Mouse (Mus musculus): ENCODE results near the gene Abl1. TPM values are rescaled to one million over a fixed set of nuclear protein-coding genes. Genes with fewer than 3 reads are reported as not detected.

Gene Abl1
- polyA plus RNA-seq, 1 experiment from 2014 or later, result 43.1 TPM

DNA sequence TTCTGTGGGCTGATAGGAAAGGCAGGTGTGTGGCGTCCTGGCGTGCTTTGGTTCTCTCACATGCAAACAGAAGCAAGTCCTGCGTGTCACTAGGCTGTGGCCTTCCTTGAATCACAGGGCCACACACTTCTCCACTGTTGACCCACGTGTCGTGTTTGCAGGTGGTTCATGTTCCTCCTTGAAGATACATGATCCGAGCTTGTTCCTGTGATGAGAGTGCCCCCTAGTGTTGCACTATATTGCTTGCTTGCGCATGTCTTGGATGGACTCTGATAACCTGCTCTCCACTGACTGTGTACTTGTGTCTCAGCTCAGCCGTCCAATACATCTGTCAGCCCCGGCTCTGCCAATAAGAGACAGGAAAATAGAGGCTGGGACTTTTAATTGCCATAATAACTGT lies 96.9 kb downstream of the Abl1 start:
- no peak for DNase-seq (ENCODE audit: low spot score)
- no peak overlapping the region for H3K4me3 ChIP-seq
- H3K36me3 ChIP-seq, result peaks cover 99% of the 10 kb centered on the region
- 49% methylated on average over 9 of the region's 9 CpGs for WGBS
- H3K9me3 ChIP-seq, result no peaks in the 10 kb centered on the region
- no peaks in the 10 kb centered on the region for H3K4me1 ChIP-seq
- no peaks in the 10 kb centered on the region for H3K27me3 ChIP-seq (ENCODE audit: insufficient read depth, poor library complexity, severe bottlenecking)
- no peak overlapping the region for H3K27ac ChIP-seq

DNA sequence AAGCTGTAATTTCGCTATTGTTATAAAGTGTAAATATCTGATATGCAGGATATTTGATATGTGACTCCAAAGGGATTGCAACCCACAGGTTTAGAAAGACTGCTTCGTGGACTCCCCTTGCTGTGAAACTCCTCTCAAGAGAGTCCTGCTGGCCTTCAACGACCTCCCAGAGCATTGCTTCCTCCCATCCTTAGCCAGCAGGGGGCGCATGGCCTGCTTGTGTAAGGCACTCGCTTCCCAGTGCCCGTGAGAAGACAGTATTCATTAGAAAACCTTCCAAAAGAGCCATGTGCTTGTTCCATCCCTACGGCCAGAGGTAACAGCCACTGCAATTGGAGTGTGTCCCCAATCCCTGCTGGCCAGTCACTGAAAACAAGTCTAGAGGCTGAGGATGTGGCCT lies 98.9 kb downstream of the Abl1 start:
- WGBS, result 28% methylated on average over 7 of the region's 7 CpGs
- peaks cover 99% of the 10 kb centered on the region for H3K36me3 ChIP-seq
- H3K4me3 ChIP-seq, result no peak overlapping the region
- no peaks in the 10 kb centered on the region for H3K9me3 ChIP-seq
- no peaks in the 10 kb centered on the region for H3K4me1 ChIP-seq
- H3K27me3 ChIP-seq (ENCODE audit: insufficient read depth, poor library complexity, severe bottlenecking), result no peaks in the 10 kb centered on the region
- H3K27ac ChIP-seq, result no peak overlapping the region
- DNase-seq (ENCODE audit: low spot score), result no peak

DNA sequence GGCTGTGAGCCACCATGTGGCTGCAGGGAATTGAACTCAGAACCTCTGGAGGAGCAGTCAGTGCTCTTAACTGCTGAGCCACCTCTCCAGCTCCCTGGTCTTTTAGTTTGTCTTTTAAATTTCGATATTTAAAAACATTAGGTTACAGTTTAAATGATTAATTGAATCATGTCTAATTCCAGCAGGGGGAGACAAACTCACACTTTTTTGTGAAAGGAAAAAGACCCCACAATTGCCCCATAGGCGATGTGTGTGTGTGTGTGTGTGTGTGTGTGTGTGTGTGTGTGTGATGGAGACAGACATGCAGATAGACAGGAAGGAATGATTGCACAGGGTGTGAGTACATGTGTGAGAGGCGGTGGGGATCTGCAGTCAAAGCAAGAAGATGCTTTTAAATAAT lies 100.1 kb downstream of the Abl1 start:
- Histone ChIP-seq H3K9me3 (no peaks in the 10 kb centered on the region), H3K4me1 (no peaks in the 10 kb centered on the region), H3K36me3 (peaks cover 99% of the 10 kb centered on the region), H3K27ac (no peak overlapping the region), H3K27me3 (ENCODE audit: insufficient read depth, poor library complexity, severe bottlenecking) (no peaks in the 10 kb centered on the region), H3K4me3 (no peak overlapping the region)
- 80% methylated on average over 3 of the region's 3 CpGs for WGBS
- no peak for DNase-seq (ENCODE audit: low spot score)

DNA sequence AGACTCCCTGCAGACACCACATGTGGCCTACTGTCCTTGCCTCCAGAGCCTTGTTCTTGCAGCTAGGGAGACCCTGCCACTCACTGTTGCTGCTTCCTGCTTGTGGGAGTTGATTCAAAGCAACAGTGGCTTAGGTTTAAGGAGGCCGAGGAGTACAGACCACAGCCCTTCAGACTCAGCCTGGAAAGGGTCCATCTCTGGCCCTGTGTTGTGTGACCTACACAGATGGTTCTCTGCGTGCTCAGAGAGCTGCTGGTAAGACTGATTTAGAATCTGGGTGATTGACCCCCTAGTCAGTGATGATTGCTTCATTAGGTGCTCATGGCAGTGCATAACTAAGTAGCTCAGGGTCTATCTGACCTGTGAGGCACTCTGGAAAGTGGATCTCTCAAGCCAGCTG lies 101.0 kb downstream of the Abl1 start:
- H3K9me3 ChIP-seq, result no peaks in the 10 kb centered on the region
- no peak overlapping the region for H3K4me3 ChIP-seq
- no peaks in the 10 kb centered on the region for H3K4me1 ChIP-seq
- no peaks in the 10 kb centered on the region for H3K27me3 ChIP-seq (ENCODE audit: insufficient read depth, poor library complexity, severe bottlenecking)
- H3K27ac ChIP-seq, result no peak overlapping the region
- peaks cover 99% of the 10 kb centered on the region for H3K36me3 ChIP-seq
- DNase-seq (ENCODE audit: low spot score), result no peak
- 85% methylated on average over 2 of the region's 2 CpGs for WGBS

DNA sequence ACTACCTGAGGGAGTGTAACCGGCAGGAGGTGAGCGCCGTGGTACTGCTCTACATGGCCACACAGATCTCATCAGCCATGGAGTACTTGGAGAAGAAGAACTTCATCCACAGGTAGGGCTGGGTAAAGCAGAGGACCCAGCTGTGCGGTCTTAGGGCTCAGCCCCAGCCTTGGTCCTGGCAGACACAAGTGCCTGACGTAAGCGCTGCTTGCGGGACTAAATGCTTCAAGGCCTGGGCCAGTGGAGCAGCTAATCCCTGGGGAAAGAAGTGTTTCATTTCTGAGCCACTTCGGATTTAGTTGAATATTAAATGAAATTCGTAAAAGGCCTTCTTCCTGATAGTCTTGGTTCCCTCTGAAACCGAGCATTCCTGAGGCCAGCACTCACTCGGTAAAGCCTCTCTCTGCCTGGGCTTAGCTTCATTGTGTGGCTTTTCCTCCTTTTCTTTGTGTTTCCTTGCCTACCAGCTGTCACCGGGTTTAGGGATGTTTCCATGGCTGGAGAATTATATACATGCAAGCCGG lies 102.6 kb downstream of the Abl1 start:
- Histone ChIP-seq H3K4me1 (no peaks in the 10 kb centered on the region), H3K4me3 (no peak overlapping the region), H3K27ac (no peak overlapping the region), H3K36me3 (peaks cover 99% of the 10 kb centered on the region), H3K9me3 (no peaks in the 10 kb centered on the region), H3K27me3 (ENCODE audit: insufficient read depth, poor library complexity, severe bottlenecking) (no peaks in the 10 kb centered on the region)
- DNase-seq (ENCODE audit: low spot score), result no peak
- WGBS, result 88% methylated on average over 13 of the region's 13 CpGs

DNA sequence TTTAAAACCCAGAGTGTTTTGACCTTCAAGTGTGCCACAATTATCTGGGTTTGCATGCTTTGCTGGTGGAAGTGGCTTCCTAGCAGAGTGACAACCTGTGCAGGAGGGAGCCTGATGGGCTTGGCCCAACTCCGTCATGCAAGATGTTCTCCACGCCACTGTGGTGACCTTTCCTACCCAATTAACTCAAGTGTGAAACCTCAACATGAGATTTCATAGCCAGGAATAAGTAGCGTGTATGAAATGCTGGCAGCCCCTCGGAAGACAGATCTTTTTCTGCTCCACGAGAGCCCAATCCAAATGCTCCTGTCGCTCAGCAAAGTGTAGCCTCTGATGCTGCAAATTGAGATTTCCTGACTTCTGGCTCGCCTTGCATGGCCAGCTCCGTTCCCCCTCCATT lies 103.1 kb downstream of the Abl1 start:
- Histone ChIP-seq H3K27ac (no peak overlapping the region), H3K27me3 (ENCODE audit: insufficient read depth, poor library complexity, severe bottlenecking) (no peaks in the 10 kb centered on the region), H3K36me3 (peaks cover 99% of the 10 kb centered on the region), H3K4me3 (no peak overlapping the region), H3K4me1 (no peaks in the 10 kb centered on the region), H3K9me3 (no peaks in the 10 kb centered on the region)
- DNase-seq (ENCODE audit: low spot score), result no peak
- WGBS, result 90% methylated on average over 8 of the region's 8 CpGs

DNA sequence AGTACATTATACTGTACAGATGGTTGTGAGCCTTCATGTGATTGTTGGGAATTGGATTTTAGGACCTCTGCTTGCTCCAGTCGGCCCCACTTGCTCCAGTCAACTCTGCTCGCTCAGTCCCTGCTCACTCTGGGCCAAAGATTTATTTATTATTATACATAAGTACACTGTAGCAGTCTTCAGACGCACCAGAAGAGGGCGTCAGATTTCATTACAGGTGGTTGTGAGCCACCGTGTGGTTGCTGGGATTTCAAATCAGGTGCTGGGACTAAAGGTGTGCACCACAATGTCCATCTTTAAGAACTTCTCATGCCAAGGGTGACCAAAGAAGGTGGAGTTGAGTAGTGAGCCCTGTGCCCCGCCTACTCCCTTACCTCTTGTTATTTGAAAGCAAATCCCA lies 104.4 kb downstream of the Abl1 start:
- Histone ChIP-seq H3K27me3 (ENCODE audit: insufficient read depth, poor library complexity, severe bottlenecking) (no peaks in the 10 kb centered on the region), H3K36me3 (peaks cover 99% of the 10 kb centered on the region), H3K27ac (no peak overlapping the region), H3K9me3 (no peaks in the 10 kb centered on the region), H3K4me3 (no peak overlapping the region), H3K4me1 (no peaks in the 10 kb centered on the region)
- DNase-seq (ENCODE audit: low spot score), result no peak
- 79% methylated on average over 6 of the region's 6 CpGs for WGBS

DNA sequence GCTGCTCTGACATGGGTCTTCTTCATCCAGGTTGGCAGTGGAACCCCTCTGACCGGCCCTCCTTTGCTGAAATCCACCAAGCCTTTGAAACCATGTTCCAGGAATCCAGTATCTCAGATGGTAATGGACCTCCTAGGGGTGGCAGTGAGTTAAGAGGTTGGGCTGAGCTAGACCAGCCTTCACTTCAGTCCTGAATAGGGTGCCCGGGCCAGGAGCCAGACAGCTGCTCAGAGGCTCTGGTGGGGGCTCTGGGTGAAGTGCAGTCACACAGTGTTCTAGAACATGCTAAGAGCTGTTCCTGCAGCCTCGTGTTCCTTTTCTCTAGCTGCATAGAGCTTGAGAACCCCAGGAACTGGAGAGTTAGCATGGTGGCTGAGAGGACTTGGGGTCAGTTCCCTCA lies 108.8 kb downstream of the Abl1 start:
- H3K4me3 ChIP-seq, result no peak overlapping the region
- H3K36me3 ChIP-seq, result peaks cover 100% of the 10 kb centered on the region
- H3K27ac ChIP-seq, result no peak overlapping the region
- no peak for DNase-seq (ENCODE audit: low spot score)
- H3K9me3 ChIP-seq, result no peaks in the 10 kb centered on the region
- 89% methylated on average over 3 of the region's 3 CpGs for WGBS
- H3K27me3 ChIP-seq (ENCODE audit: insufficient read depth, poor library complexity, severe bottlenecking), result no peaks in the 10 kb centered on the region
- no peaks in the 10 kb centered on the region for H3K4me1 ChIP-seq

DNA sequence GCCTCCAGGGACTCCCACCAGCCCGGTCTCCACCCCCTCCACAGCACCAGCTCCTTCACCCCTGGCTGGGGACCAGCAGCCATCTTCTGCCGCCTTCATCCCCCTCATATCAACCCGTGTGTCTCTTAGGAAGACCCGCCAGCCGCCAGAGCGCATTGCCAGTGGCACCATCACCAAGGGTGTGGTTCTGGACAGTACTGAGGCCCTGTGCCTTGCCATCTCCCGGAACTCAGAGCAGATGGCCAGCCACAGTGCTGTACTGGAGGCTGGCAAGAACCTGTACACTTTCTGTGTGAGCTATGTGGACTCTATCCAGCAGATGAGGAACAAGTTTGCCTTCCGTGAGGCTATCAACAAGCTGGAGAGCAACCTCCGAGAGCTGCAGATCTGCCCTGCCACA lies 113.2 kb downstream of the Abl1 start:
- Histone ChIP-seq H3K4me3 (no peak overlapping the region), H3K27ac (no peak overlapping the region), H3K9me3 (no peaks in the 10 kb centered on the region), H3K27me3 (ENCODE audit: insufficient read depth, poor library complexity, severe bottlenecking) (no peaks in the 10 kb centered on the region), H3K4me1 (peaks cover 7% of the 10 kb centered on the region), H3K36me3 (peaks cover 87% of the 10 kb centered on the region)
- no peak for DNase-seq (ENCODE audit: low spot score)
- WGBS, result 88% methylated on average over 9 of the region's 9 CpGs

DNA sequence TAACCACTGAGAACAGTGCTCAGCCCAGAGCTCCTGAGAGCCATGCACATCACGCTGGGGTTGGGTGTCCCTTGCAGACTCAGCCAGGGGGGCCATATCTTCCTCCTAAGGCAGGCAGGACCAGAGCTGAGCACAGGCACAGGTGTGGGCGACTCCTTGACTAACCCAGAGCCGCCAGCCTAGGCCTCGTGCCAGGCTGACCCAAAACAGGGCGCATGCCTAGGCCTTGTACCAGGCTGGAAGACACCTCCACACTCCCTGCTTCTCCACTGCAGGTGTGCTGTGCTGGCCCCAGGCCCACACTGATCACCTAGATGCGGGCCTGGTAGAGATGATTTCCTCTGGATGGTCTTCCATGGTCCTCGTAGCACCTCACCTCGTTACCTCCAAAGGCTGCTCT lies 114.6 kb downstream of the Abl1 start:
- no peak overlapping the region for H3K4me3 ChIP-seq
- H3K9me3 ChIP-seq, result no peaks in the 10 kb centered on the region
- WGBS, result 94% methylated on average over 8 of the region's 8 CpGs
- H3K27me3 ChIP-seq (ENCODE audit: insufficient read depth, poor library complexity, severe bottlenecking), result no peaks in the 10 kb centered on the region
- no peak overlapping the region for H3K27ac ChIP-seq
- H3K4me1 ChIP-seq, result peaks cover 13% of the 10 kb centered on the region
- peaks cover 73% of the 10 kb centered on the region for H3K36me3 ChIP-seq
- no peak for DNase-seq (ENCODE audit: low spot score)

DNA sequence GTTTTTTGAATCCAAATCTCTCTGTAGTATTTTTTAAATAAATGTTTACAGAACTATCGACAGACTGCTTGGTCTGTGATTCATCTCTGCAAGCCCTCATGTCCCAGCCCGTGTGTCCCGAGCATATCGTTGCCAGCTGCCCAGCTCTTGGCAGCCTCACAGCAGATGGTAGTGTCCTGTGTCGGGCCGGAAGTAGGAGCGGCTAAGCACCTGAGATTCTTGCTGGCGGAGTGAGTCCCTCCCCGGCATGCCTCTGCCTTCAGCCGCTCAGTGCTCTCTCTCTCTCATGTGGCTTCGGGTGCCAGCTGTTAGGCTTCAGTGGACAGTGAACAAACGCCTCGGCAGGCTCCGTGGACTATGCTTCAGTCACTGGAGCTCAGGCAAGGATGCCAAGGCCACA lies 115.3 kb downstream of the Abl1 start:
- no peak for DNase-seq (ENCODE audit: low spot score)
- Histone ChIP-seq H3K4me3 (no peak overlapping the region), H3K9me3 (no peaks in the 10 kb centered on the region), H3K4me1 (peaks cover 16% of the 10 kb centered on the region), H3K36me3 (peaks cover 66% of the 10 kb centered on the region), H3K27me3 (ENCODE audit: insufficient read depth, poor library complexity, severe bottlenecking) (no peaks in the 10 kb centered on the region), H3K27ac (no peak overlapping the region)
- 92% methylated on average over 14 of the region's 14 CpGs for WGBS

DNA sequence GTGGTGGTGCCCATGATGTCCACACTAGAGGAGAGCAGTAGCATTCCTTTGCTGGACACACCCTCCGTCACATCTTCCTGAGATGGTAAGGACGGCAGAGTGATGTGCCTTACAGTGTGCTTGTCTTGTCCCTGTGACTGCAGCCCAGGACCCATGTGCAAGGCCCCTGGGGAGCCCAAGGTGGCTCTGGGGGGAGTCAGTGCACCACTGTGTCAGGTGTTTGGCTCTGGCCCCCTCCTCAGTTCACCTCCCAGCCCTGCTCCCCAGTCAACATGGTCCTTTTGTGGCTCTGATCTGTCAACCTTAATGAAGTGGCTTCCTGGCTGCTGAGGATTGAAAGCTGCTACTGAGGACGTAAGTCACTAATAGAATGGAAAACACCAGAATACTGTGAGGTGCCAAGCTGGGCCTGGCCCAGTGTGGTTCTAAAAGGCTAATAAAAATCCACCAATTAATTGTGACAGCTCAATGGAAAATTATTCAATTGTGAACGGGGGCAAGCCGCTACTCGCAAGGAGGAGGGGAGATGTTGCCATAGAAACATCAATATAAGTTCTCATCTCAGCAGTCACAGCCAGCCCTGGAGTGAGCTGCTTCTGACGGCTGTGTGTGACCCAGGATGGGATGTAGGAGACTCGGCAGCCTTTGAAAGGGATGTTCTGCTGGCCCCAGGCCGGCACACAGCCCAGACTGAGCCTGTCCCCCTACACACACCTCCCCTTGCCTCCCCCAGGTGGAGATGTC lies 118.6 kb downstream of the Abl1 start:
- 63% methylated on average over 9 of the region's 9 CpGs for WGBS
- peaks cover 35% of the 10 kb centered on the region for H3K4me1 ChIP-seq
- no peaks in the 10 kb centered on the region for H3K9me3 ChIP-seq
- H3K27ac ChIP-seq, result no peak overlapping the region
- H3K4me3 ChIP-seq, result no peak overlapping the region
- no peak for DNase-seq (ENCODE audit: low spot score)
- peaks cover 24% of the 10 kb centered on the region for H3K27me3 ChIP-seq (ENCODE audit: insufficient read depth, poor library complexity, severe bottlenecking)
- H3K36me3 ChIP-seq, result peaks cover 33% of the 10 kb centered on the region

DNA sequence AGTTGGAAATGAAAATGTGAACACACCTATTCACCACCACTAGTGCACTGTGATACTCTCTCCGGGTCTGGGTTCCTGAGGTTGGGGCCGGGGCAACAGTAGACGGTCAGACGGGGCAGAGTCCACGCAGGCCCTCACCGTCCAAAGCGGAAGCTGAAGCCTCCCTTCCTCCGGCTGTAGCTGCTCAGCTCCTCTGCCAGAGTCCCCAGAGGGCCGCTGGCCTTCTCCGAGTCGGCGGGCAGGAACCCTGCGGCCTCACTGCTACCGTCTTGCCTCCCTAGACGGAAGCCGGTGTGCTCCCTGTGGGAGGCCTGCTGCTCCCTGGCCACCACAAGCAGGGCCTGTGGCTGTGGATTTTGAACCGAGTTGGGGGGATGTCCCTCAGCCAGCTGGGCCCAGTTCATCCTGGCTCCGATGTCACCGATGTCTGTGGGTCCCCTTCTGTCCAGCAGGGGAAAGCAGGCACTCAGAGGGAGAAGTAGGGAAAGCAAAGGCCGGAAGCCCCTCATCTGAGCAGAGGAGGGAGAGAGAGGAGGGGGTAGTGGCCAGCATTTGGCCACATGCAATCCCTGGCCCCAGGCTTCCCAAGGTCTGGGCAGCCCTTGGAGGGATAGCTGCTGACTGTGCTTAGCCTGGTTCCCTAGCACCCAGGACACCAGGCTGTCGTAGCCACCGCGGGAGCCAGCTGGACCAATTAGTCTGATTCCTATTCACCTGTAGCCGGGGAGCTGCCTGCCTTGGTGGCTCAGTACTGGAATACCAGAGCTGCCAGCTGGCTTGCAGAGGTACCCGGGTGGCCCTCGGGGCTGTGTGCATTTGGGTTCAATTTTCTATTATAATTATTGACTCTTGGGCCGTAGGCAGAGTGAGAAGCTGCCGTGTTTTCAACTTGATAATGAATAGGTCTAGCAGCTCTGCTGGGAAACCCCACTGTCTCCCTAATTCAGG lies 120.5 kb downstream of the Abl1 start:
- 37% methylated on average over 28 of the region's 28 CpGs for WGBS
- peaks cover 14% of the 10 kb centered on the region for H3K36me3 ChIP-seq
- H3K4me3 ChIP-seq, result no peak overlapping the region
- no peak for DNase-seq (ENCODE audit: low spot score)
- no peaks in the 10 kb centered on the region for H3K9me3 ChIP-seq
- H3K4me1 ChIP-seq, result peaks cover 35% of the 10 kb centered on the region
- H3K27me3 ChIP-seq (ENCODE audit: insufficient read depth, poor library complexity, severe bottlenecking), result peaks cover 40% of the 10 kb centered on the region
- H3K27ac ChIP-seq, result no peak overlapping the region
